Mouse (Mus musculus) layer of hippocampus, postnatal 14 days (tissue): ENCODE results near the gene Prf1. TPM values are rescaled to one million over a fixed set of nuclear protein-coding genes. Genes with fewer than 3 reads are reported as not detected.
A peak's percentile ranks its signal among the peaks of the same experiment; 100 is the strongest.

Source experiments
- DNase-seq, 2 experiments: peaks; one replicate each; pipeline ENCODE4 v3.0.0; 2021 to 2022; ENCODE audit warnings: low spot score in 2 of 2, mixed read lengths in 1 of 2
- long read RNA-seq, 2 experiments: library from polyadenylated mRNA; stranded (forward); transcript quantifications; one replicate each; pipeline ENCODE4 v2.0.0; 2021
- total RNA-seq, 2 experiments: library from RNA; stranded (reverse); gene quantifications; 2 replicates each; pipeline ENCODE4 v1.2.3; 2021

Prf1 gene
- not detected for total RNA-seq
- long read RNA-seq, experiment 1, result 0 reads
- long read RNA-seq, experiment 2, result 0 reads

- DNase-seq, result no peak
These were observed at the start of gene Prf1 for GRCm38 (mm10) chr10:61297477-61297876. TSS of gene Prf1 (plus strand) at chr10:61297833.

DNA sequence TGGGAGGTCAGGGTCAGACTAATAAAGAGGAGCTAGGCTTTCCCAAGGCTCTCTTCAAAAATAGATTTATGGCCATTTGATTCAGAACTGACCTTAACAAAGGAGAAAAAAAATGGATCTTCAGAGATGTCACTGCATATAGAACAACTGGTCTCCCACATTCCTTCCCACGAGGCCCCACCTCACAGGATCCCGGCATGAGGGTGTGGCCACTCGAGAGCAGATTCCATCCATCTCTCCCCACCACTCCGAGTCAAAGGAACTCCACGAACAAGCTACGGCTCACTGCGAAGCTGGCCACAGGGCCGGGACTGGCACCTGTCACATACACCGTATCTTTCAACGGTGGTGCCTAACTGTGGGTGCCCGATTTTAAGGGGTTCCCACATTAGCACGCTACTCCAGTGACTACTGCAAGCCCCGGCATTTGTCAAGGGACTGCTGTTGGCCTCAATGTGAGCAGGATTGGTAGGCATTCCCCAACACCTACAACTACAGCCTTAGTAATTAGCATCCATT is 49.0 kb upstream of the Prf1 start:
- no peak for DNase-seq

DNA sequence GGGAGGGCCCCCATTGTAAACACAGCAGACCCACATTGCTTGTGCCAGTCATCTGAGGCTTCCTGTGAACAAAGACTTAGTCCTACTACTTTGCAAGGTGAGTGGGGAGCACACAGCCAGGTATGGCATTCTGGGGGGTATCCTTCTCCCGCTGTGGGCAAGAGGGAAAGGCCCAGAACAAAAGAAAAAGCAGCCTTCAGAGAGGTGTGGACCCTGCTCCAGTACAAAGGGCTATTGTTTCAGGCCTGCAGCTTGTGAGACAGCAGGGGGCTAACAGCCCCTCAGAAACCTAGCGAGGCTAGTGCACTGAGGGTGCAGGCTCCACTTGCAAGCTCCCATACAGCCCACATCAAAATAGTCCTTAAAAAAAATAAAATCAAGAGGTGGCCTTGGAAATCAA is 47.7 kb upstream of the Prf1 start:
- no peak for DNase-seq

DNA sequence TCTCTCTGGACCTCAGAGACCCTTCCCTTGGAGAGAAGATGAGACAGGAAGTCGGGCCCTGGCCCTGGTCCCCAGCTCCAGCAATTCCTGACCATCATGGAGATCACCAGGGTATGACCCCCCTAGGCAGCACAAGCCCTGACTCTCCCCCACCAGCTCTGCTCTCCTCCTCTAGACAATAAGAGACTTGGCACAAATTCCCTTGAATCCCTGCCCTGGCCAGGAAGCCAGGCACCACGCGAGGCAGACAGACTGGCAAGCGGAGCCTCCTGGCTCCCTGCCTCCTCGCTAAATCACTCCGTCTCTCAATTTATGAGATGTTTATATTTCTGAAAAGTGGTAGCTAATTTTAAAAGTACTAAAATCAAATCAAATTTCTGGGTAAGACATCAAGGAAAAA is 42.9 kb upstream of the Prf1 start:
- peak; percentile 44 to 83 for DNase-seq

DNA sequence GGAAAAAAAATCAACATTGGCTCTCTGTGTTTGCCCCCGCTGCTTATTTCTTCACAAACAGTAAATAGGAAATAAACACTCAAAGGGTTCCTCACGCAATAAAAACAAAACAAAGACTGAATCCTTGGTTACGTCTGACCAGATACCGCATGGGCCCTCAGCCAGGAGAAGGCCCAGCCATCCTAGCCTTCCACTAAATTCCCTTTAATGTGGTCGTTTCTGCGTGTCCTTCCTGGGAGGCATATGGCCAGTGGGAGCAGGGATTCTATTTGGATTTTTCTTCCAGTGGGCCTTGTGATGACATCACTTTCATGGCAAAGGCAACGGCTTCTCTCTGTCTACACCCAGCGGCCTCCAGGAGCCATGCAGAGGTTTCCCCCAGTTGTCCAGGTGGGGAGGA is 42.4 kb upstream of the Prf1 start:
- DNase-seq, result no peak

- no peak for DNase-seq
These were observed 41.0 kb upstream of the Prf1 start for GRCm38 (mm10) chr10:61256665-61257064.

DNA sequence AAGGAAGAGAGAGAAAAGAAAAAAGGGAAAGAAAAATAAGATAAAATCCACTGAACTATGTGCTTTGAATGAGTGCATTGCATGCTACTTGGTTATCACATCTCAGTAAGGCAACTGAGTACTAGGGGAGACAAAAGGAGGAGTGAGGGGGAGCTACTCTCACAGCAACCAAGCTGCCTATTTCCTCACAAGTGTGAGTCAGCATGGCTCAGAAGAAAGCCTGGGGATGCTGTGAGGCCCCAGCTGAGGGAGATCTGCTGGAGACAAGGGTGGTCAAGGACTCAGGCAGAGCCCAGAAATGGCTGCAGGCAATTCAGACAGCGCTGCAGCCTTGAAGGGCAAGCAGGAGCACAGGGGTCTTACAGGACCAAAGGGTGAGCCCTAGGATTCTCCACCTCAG is 39.5 kb upstream of the Prf1 start:
- no peak for DNase-seq

GRCm38 (mm10) chr10:61261229-61262156 is 36.1 kb upstream of the Prf1 start:
- no peak for DNase-seq

GRCm38 (mm10) chr10:61263606-61264005 is 34.0 kb upstream of the Prf1 start:
- DNase-seq, result no peak

DNA sequence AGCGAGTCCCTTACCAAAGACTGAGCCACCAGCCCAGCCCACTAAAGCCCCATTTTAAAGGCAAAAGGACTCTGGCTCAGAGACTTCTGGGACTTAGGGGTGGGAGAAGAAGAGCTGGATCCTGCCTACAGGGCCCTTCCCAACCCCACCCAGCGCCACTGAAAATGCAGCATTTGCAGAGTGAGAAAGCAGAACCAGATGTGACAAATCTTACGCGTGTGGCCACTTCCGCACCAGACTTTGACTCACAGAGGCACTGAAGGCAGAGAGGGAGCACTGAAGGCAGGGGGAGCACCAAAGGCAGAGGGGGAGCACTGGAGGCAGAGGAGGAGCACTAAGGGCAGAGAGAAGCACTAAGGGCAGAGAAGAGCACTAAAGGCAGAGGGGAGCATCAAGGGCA is 30.3 kb upstream of the Prf1 start:
- DNase-seq, result no peak

- DNase-seq, result no peak
These were observed 25.5 kb upstream of the Prf1 start for GRCm38 (mm10) chr10:61272089-61272626.

DNA sequence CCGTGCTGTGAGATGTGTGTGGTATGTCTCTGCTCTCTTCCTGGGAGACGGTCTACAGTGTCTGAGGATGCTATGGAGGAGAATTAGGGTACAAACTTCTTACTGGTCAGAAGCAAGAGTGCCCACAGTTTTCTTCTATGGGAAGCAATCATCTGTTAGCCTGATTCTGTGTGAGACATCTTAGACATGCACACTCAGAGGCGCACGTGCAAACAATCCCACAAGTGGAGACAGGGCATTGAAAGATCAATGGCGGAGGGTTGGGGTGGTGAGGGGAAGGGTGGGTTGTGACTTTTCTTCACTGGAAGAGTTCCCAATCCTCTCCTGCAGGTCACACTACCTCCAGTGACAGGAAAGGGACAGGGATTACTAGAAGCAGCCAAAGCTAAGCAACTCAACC is 25.0 kb upstream of the Prf1 start:
- no peak for DNase-seq

GRCm38 (mm10) chr10:61273081-61273843 is 24.4 kb upstream of the Prf1 start, which contains the start of gene Adamts14:
TSS of gene Adamts14 (minus strand) at chr10:61273438.
- DNase-seq, result no peak

- DNase-seq, result no peak
These were observed 23.8 kb upstream of the Prf1 start for GRCm38 (mm10) chr10:61273844-61274215.

GRCm38 (mm10) chr10:61274532-61274931 is 23.1 kb upstream of the Prf1 start:
- no peak for DNase-seq

DNA sequence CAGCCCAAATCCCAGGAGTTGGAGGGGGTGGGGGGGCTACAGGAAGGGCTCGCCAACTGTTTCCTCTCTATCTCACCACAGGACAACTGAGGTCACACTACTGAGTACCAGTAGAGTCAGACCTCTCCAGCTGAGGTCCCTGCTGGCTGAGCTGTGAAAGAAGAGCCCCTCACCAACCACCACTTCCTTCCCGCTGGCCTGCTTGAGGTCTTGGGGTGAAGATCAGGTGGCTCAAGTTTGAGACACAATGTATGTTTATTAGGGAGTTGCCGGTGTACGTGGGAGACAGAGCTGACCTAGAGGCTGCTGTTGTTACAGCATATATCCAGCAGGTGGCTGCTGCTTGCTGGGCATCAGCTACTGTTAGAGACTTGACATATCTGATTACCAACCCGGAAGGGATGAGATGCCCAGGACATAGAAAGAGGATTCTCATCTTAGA is 21.9 kb upstream of the Prf1 start:
- DNase-seq, result no peak

DNA sequence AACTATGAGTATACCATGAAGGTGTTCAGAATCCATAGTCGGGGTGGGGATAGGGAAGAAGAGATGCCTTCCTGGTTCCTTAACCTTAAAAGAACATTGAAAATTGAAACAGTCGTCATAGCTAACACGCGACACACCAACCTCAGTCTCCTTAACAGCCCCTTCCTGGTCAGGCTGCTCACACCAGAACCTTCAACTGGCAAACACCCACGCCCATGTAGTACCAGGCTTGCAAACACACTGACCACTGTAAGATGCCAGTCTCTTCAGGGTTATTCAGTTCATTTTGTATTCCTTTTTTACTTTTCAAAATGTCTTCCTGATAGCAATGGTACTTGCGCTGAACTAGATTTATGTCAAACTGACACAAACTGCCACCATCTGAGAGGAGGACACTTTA is 20.6 kb upstream of the Prf1 start:
- no peak for DNase-seq

GRCm38 (mm10) chr10:61277918-61278674 is 19.5 kb upstream of the Prf1 start:
- no peak for DNase-seq

GRCm38 (mm10) chr10:61281115-61281514 is 16.5 kb upstream of the Prf1 start:
- DNase-seq, result no peak

GRCm38 (mm10) chr10:61284309-61284708 is 13.3 kb upstream of the Prf1 start:
- DNase-seq, result no peak

DNA sequence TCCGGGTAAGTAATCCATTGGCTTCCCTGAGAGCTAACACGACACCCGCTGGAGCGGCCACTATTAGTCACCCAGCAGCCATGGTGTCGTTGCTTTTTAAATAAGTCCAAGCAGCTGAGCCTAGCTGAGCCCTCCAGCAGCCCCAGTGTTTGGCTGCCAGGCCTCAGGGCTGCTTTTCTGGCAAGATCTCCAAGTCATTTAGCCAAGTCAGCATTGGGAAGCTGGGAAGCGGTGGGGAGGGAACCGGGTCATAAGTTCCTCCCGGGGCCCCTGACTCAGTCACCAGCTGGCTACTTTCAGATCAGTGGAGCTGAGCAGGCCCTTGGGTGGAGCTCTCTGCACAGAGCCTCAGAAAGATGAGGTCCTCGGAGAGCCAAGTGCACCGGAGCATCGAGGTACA is 12.4 kb upstream of the Prf1 start:
- DNase-seq, result peak in 1 of 2 experiments; percentile 17
